Mouse (Mus musculus) hindbrain, embryonic 11.5 days (tissue): ENCODE results near the gene Aga. TPM values are rescaled to one million over a fixed set of nuclear protein-coding genes. Genes with fewer than 3 reads are reported as not detected.

Experiments used
- polyA plus RNA-seq: library from polyadenylated mRNA; unstranded; fragments of >200 nt; fragmentation: Nextera tagmentation; extraction: Ambion mirVana; gene quantifications from 2 replicates; pipeline ENCODE4 v1.2.1, GENCODE M21; 2014

The Aga gene
- polyA plus RNA-seq, 1 experiment from 2014 or later = 17.2 TPM

Other genes starting within 250 kb of the Aga start
- gene Neil3, start 127.3 kb downstream of the Aga start, polyA plus RNA-seq = 19.6 and 24.9 TPM in 2 replicates